Mouse (Mus musculus) intestine, postnatal 0 days (tissue): Measurements from ENCODE around the gene Ppm1g. TPM values are rescaled to one million over a fixed set of nuclear protein-coding genes. Genes with fewer than 3 reads are reported as not detected.
A peak's percentile ranks its signal among the peaks of the same experiment; 100 is the strongest.

Experiments
- ATAC-seq: fragments of 200-750 bp; cut with Nextera tagmentation; 2 replicates; pipeline ENCODE4 v1.8.0; 2017; ENCODE audit warnings: mild to moderate bottlenecking, moderate TSS enrichment, moderate library complexity
- H3K27ac ChIP-seq: fragments of 300-500 bp; sonication (generic); 2 replicates; pipeline ENCODE4 v1.5.1; 2014; ENCODE audit warnings: mild to moderate bottlenecking, low read depth, low read length, moderate library complexity
- H3K27me3 ChIP-seq: fragments of 300-500 bp; sonication (generic); replicated peaks from 2 replicates; pipeline ENCODE4 v1.6.1; 2014; ENCODE audit warnings: low read length, mixed read lengths; ENCODE audit not compliant: control insufficient read depth, insufficient read depth
- H3K36me3 ChIP-seq: fragments of 300-500 bp; sonication (generic); 2 replicates; pipeline ENCODE4 v1.6.1; 2014; ENCODE audit warnings: mild to moderate bottlenecking, moderate library complexity; ENCODE audit not compliant: control insufficient read depth, insufficient read depth
- H3K4me1 ChIP-seq: fragments of 300-500 bp; sonication (generic); replicated peaks from 2 replicates; pipeline ENCODE4 v1.6.1; 2014; ENCODE audit warnings: antibody characterized with exemption, low read length, mixed read lengths; ENCODE audit not compliant: control insufficient read depth, insufficient read depth
- H3K4me2 ChIP-seq: fragments of 300-500 bp; sonication (generic); replicated peaks from 2 replicates; pipeline ENCODE4 v1.6.1; 2014; ENCODE audit warnings: low read depth, mild to moderate bottlenecking, moderate library complexity
- H3K4me3 ChIP-seq: fragments of 300-500 bp; sonication (generic); 2 replicates; pipeline ENCODE4 v1.5.1; 2014; ENCODE audit warnings: low read depth, low read length
- H3K9ac ChIP-seq: fragments of 300-500 bp; sonication (generic); 2 replicates; pipeline ENCODE4 v1.6.1; 2014; ENCODE audit warnings: mild to moderate bottlenecking, low read depth, low read length
- H3K9me3 ChIP-seq: fragments of 300-500 bp; sonication (generic); 2 replicates; pipeline ENCODE4 v1.6.1; 2016; ENCODE audit warnings: mixed run types; ENCODE audit not compliant: control insufficient read depth
- CTCF ChIP-seq: sonication (generic); IDR thresholded peaks from 2 replicates; pipeline ENCODE4 v1.5.1; 2016; ENCODE audit warnings: low read depth, mild to moderate bottlenecking, control low read depth, antibody characterized with exemption, moderate library complexity
- WGBS: fragments of 180-500 bp; shearing (Covaris S2); extraction: QIAGEN DNeasy Blood & Tissue Kit; methylation state at CpG from one replicate; pipeline ENCODE4 v1.1.7; 2014; 5-methylcytosine and 5-hydroxymethylcytosine counted together
- polyA plus RNA-seq: library from polyadenylated mRNA; unstranded; fragments of >200 nt; fragmentation: Nextera tagmentation; extraction: Ambion mirVana; gene quantifications from 2 replicates; pipeline ENCODE4 v1.2.1, GENCODE M21; 2015

The Ppm1g gene
- polyA plus RNA-seq, 1 experiment from 2014 or later: 54.8 TPM

DNA sequence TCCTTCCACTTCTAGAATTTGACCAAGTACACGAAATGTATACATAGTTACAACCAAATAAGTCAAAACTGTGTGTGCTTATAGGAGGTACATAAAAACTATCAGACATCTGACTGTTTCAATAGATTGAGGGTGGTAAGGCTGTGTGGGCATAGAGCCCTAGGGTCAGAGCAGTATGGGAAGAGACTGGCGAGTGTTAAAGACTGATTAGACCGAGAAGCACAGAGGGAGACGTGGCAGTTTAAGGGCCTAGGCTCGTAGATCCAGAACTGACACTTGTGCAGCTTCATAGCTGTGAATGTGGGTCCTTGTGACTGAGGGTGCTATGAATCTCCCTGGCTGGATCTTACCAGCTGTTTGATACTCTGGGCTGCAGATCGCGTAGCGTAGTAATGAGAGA is 34.4 kb upstream of the Ppm1g start:
- H3K9me3 ChIP-seq: no peaks in the 10 kb centered on the region
- H3K4me1 ChIP-seq: no peaks in the 10 kb centered on the region
- no peak overlapping the region for H3K4me3 ChIP-seq
- no peak for ATAC-seq
- no peak overlapping the region for H3K9ac ChIP-seq
- H3K27me3 ChIP-seq: no peaks in the 10 kb centered on the region
- no peak for TF ChIP-seq CTCF
- H3K27ac ChIP-seq: peak overlapping the region; percentile 78
- WGBS: 66% methylated on average over 8 of the region's 8 CpGs
- peak overlapping the region; percentile 74 for H3K4me2 ChIP-seq
- peaks cover 33% of the 10 kb centered on the region for H3K36me3 ChIP-seq

DNA sequence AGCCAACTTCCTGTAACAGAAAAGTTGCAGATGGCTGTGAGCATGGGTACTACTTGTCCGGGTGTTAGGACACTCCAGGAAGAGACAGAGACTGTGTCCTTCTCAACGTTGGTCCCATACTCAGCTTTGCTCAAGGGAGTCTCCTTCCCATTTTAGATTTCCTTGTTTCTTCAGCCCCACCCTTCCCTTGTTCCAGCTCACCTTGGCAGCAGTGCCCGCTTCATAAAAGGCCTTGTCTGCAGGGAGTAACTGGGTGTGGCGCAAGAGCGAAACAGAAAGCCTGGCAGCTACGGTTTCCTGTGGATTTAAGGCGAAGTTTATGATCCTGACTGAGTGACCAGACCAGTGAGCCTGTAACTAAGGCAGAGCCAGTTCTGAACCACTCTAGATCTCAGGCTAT is 34.0 kb upstream of the Ppm1g start:
- peak overlapping the region; percentile 74 for H3K4me2 ChIP-seq
- H3K9me3 ChIP-seq: no peaks in the 10 kb centered on the region
- 27% methylated on average over 7 of the region's 7 CpGs for WGBS
- no peak overlapping the region for H3K9ac ChIP-seq
- peak overlapping the region; percentile 78 for H3K27ac ChIP-seq
- peaks cover 35% of the 10 kb centered on the region for H3K36me3 ChIP-seq
- H3K4me1 ChIP-seq: no peaks in the 10 kb centered on the region
- H3K4me3 ChIP-seq: no peak overlapping the region
- no peaks in the 10 kb centered on the region for H3K27me3 ChIP-seq
- ATAC-seq: peak; percentile 68
- no peak for TF ChIP-seq CTCF

DNA sequence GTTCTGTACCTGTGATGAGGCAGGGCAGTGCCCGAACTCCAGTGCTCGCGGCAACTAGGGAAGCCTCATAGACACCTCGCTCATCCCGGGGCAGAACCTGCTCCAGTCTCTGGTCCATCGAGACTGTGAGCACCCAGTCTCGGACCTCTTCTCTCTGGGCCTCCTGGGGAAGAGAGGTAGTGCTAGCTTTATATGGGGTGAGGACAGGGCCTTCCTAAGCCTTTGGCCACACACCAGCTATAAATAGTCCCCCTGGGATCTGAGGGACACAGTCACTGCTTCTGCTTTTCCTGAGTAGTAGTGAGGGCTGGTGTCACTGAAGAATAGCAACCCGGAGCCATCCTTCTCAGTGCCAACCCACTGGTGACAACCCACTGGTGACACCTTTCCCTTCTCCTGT is 33.3 kb upstream of the Ppm1g start:
- TF ChIP-seq CTCF: no peak
- H3K36me3 ChIP-seq: peaks cover 40% of the 10 kb centered on the region
- H3K4me1 ChIP-seq: no peaks in the 10 kb centered on the region
- H3K4me2 ChIP-seq: peak overlapping the region; percentile 74
- H3K27ac ChIP-seq: peak overlapping the region; percentile 78
- no peaks in the 10 kb centered on the region for H3K9me3 ChIP-seq
- H3K9ac ChIP-seq: no peak overlapping the region; the same call in 1 of the 2 replicates
- 85% methylated on average over 8 of the region's 8 CpGs for WGBS
- H3K27me3 ChIP-seq: no peaks in the 10 kb centered on the region
- no peak for ATAC-seq
- H3K4me3 ChIP-seq: no peak overlapping the region

DNA sequence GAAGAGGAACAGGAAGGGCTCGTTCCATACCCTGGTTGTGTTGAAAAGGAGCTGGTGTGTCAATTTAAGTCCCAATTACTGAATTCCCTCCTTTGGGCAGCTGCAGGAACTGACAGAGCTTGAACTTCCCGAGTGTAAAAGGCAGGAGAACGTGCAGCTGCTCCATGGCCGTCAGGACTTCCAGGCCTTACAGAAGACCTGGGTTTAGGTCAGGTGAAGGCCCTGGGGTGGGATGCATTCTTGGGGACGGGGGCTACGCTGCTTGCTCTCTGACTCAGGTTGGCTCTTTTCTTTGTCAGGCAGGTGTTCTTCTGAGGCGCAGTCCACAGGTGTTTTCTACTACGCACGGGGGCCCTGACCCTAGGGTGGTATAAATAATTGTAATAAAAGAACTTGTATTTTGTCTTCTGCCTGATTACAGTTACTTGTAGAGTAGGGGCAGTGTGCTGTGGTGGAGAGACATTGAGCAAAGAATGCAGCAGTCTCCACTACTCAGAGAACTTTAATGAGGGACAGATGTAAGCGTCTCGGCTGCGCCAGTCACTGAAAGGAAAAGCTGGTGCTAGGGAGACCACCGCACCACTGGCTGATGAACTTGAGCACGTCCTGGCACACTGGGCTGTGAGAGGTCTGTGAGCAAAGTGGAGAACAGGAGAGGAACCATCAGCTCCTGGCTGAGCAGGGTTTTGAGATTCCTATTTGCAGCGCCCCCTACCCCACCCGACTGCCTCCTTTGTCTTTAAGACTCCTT is 32.5 kb upstream of the Ppm1g start:
- H3K4me1 ChIP-seq: no peaks in the 10 kb centered on the region
- H3K4me2 ChIP-seq: peak overlapping the region; percentile 74
- 55% methylated on average over 16 of the region's 16 CpGs for WGBS
- peaks cover 49% of the 10 kb centered on the region for H3K36me3 ChIP-seq
- H3K27ac ChIP-seq: no peak overlapping the region
- peak overlapping the region; percentile 48 for H3K4me3 ChIP-seq
- ATAC-seq: no peak
- no peaks in the 10 kb centered on the region for H3K27me3 ChIP-seq
- peak; percentile 21; the same call in 1 of the 2 replicates for TF ChIP-seq CTCF
- no peak overlapping the region for H3K9ac ChIP-seq
- no peaks in the 10 kb centered on the region for H3K9me3 ChIP-seq

DNA sequence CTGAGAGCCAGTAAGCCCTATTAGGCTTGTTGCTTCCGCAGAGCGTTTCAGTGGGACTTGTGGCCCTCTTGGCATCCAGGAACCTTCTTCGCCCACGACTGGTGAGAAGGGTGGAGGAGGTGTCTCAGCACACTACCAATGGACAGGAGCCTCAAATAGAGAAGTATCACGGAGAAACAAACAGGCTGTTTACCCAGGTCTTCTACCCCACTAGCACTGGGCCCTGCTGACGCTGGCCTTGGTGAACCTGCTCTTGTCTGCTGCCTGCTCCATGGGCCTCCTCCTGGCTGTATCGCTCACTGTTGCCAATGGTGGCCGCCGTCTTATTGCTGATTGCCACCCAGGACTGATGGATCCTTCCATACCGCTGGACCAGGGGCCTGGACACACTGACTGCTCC is 31.7 kb upstream of the Ppm1g start:
- Histone ChIP-seq H3K4me3 (peak overlapping the region; percentile 48), H3K27ac (peak overlapping the region; percentile 80), H3K27me3 (no peaks in the 10 kb centered on the region), H3K9me3 (no peaks in the 10 kb centered on the region), H3K4me1 (no peaks in the 10 kb centered on the region), H3K9ac (peak overlapping the region; percentile 48; the same call in 1 of the 2 replicates), H3K4me2 (peak overlapping the region; percentile 74), H3K36me3 (peaks cover 52% of the 10 kb centered on the region)
- TF ChIP-seq CTCF: 0 out of 2 replicates have a peak, but pooled peaks have one; percentile 4
- ATAC-seq: no peak
- WGBS: 35% methylated on average over 10 of the region's 10 CpGs

DNA sequence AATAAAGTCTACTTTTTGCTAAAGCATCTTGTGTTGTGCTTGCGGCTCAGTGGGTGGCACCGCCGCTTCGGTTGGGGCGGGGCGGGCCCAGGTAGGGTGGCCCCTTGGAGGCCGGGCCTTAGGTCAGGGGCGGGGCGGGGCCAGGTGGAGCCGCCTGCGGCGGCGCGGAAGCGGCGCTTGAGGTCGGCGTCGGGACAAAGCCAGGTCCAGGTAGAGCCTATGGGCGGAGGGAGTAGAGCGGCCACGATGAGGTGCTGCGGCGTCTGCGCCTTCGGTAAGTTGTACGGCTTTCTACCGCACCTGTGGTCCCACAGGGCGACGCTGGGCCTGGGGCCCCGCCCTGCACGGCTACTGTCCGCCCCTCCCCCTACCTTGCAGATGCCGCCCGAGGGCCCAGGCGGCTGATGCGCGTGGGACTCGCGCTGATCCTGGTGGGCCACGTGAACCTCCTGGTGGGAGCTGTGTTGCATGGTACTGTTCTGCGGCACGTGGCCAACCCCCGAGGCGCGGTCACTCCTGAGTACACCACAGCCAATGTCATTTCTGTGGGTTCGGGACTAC is 31.1 kb upstream of the Ppm1g start, which contains the start of gene Krtcap3:
TSS of gene Krtcap3 (plus strand) at position 151 of the 561 bp plus-strand sequence.
- H3K4me2 ChIP-seq: peak within 1 kb of the TSS; percentile 74

More for the DNA sequence above, 31.1 kb upstream of the Ppm1g start, which contains the start of gene Krtcap3:
- Histone ChIP-seq H3K9ac (peak within 1 kb of the TSS; percentile 48), H3K4me3 (peak within 1 kb of the TSS; percentile 48), H3K27ac (peak within 1 kb of the TSS; percentile 80), H3K9me3 (no peaks in the 10 kb centered on the region), H3K36me3 (peaks cover 54% of the 10 kb centered on the region), H3K4me1 (no peaks in the 10 kb centered on the region), H3K27me3 (no peaks in the 10 kb centered on the region)
- TF ChIP-seq CTCF: no peak
- WGBS: 16% methylated on average over 47 of the region's 47 CpGs
- peak; percentile 89 for ATAC-seq
